Mouse (Mus musculus) gastrocnemius, adult 8-10 months (tissue): Measurements from ENCODE around the gene Zfp286. TPM values are rescaled to one million over a fixed set of nuclear protein-coding genes. Genes with fewer than 3 reads are reported as not detected.

Experiments used
- DNase-seq, 2 experiments: peaks; one replicate each; pipeline ENCODE4 v3.0.0; 2022; ENCODE audit warnings: low spot score in 2 of 2
- total RNA-seq, 4 experiments: library from RNA; stranded (reverse); gene quantifications; 2 replicates each; pipeline ENCODE4 v1.2.4; 2022

The Zfp286 gene
- total RNA-seq, 4 experiments from 2014 or later: 1.4 to 1.7 (median 1.6) TPM

- DNase-seq: no peak
Measured at GRCm38 (mm10) chr11:62708252-62708651, 81.0 kb downstream of the Zfp286 start.

DNA sequence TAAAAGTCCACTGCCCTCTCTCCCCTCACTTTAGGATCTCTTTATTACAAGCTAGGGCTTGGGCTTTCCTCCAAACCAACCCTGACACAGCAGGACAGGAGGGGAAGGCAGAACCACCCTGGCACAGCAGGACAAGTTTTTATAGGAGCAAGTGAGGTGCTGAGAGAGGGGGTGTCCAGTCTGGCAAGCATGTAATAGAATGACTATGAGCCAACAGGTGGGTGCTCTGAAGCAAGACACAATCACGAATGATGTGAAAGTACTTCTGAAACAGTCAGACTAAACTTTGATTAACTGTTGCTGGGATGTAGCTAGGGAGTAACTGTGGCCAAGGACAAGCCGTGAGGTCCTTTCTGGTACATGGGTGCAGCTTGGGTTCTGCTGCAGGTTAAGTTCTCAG is 83.1 kb downstream of the Zfp286 start:
- DNase-seq: no peak

Other genes with a start within 250 kb of the Zfp286 start
- gene Ubb, start 238.3 kb downstream of the Zfp286 start, total RNA-seq: 100 to 1,000 TPM; 864 to 966 (median 933) TPM
- 1 to 10 TPM in 2 of 4 experiments, under 1 TPM in 2; 0.46 to 1.3 (median 0.95) TPM for gene Trpv2, start 215.0 kb downstream of the Zfp286 start, total RNA-seq
- gene Lrrc75a, start 140.9 kb downstream of the Zfp286 start, total RNA-seq: 1 to 10 TPM; 2.7 to 4.6 (median 3.0) TPM
- 1 to 10 TPM; 5.3 to 7.2 (median 6.5) TPM for gene Mmgt2, start 140.8 kb downstream of the Zfp286 start, total RNA-seq
- gene Zfp287, start 57.6 kb downstream of the Zfp286 start, total RNA-seq: 1 to 10 TPM in 1 of 4 experiments, under 1 TPM in 3; 0.48 to 1.4 (median 0.73) TPM
- not detected for gene Gm10428, start 36.4 kb downstream of the Zfp286 start, total RNA-seq
- gene Trim16, start 30.8 kb upstream of the Zfp286 start, total RNA-seq: 10 to 100 TPM; 35.0 to 46.2 (median 37.3) TPM
- under 1 TPM in 3 of 4 experiments, not detected in 1; 0.11 to 0.65 (median 0.19) TPM for gene Fbxw10, start 57.6 kb upstream of the Zfp286 start, total RNA-seq
- gene Tvp23b, start 90.0 kb upstream of the Zfp286 start, total RNA-seq: 1 to 10 TPM; 3.5 to 6.2 (median 5.3) TPM
- gene Cdrt4, start 161.7 kb upstream of the Zfp286 start, total RNA-seq: not detected